Mouse (Mus musculus) heart, embryonic 15.5 days (tissue): ENCODE measurements around the gene Nrl. TPM values are rescaled to one million over a fixed set of nuclear protein-coding genes. Genes with fewer than 3 reads are reported as not detected.

Experiments used
- ATAC-seq: fragments of 200-750 bp; cut with Nextera tagmentation; replicated peaks from 2 replicates; pipeline ENCODE4 v1.8.0; 2017; ENCODE audit warnings: low read depth, moderate TSS enrichment; ENCODE audit not compliant: insufficient number of reproducible peaks, insufficient read depth, low FRiP score
- H3K27ac ChIP-seq: fragments of 300-500 bp; sonication (generic); 2 replicates; pipeline ENCODE4 v1.5.1; 2015; ENCODE audit warnings: mild to moderate bottlenecking, inconsistent platforms
- H3K27me3 ChIP-seq: fragments of 300-500 bp; sonication (generic); 2 replicates; pipeline ENCODE4 v1.6.1; 2015; ENCODE audit warnings: inconsistent platforms
- H3K36me3 ChIP-seq: fragments of 300-500 bp; sonication (generic); 2 replicates; pipeline ENCODE4 v1.6.1; 2015; ENCODE audit warnings: mild to moderate bottlenecking, inconsistent platforms
- H3K4me1 ChIP-seq: fragments of 300-500 bp; sonication (generic); replicated peaks from 2 replicates; pipeline ENCODE4 v1.6.1; 2015; ENCODE audit warnings: inconsistent platforms
- H3K4me2 ChIP-seq: fragments of 300-500 bp; sonication (generic); 2 replicates; pipeline ENCODE4 v1.6.1; 2015; ENCODE audit warnings: inconsistent platforms, mild to moderate bottlenecking, moderate library complexity
- H3K4me3 ChIP-seq: fragments of 300-500 bp; sonication (generic); 2 replicates; pipeline ENCODE4 v1.5.1; 2015; ENCODE audit warnings: mild to moderate bottlenecking, inconsistent platforms
- H3K9ac ChIP-seq: fragments of 300-500 bp; sonication (generic); 2 replicates; pipeline ENCODE4 v1.6.1; 2015; ENCODE audit warnings: mild to moderate bottlenecking, inconsistent platforms
- H3K9me3 ChIP-seq: fragments of 300-500 bp; sonication (generic); replicated peaks from 2 replicates; pipeline ENCODE4 v1.6.1; 2016; ENCODE audit warnings: inconsistent platforms
- WGBS: fragments of 180-500 bp; shearing (Covaris S2); methylation state at CpG from one replicate; pipeline ENCODE4 v1.1.7; 2015; ENCODE audit warnings: mixed read lengths; 5-methylcytosine and 5-hydroxymethylcytosine counted together
- polyA plus RNA-seq: library from polyadenylated mRNA; unstranded; fragments of >200 nt; fragmentation: Nextera tagmentation; extraction: Ambion mirVana; gene quantifications from 2 replicates; pipeline ENCODE4 v1.2.1, GENCODE M21; 2015

Gene Nrl
- polyA plus RNA-seq, 1 experiment from 2014 or later: not detected

DNA sequence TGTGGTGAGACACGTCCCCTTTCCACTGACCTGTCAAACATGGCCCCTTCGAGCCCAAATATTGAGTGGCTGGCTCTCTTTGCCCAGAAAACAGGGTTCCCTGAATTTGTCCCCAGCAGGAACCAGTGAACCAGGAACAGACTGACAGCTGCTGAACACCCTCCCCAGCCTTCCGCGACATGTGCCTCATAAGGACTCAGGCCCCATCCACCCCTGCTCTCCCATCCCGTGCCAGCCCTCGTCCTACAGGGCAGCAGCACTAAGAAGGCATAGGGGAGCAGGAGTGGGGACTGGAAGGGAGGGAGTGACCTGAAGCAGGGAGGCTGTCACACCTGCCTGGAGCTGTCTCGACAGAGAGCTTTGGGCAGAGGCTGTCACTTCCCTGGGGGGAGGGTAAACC is 17.0 kb downstream of the Nrl start:
- Histone ChIP-seq H3K9ac (no peak overlapping the region), H3K4me3 (no peak overlapping the region), H3K4me2 (no peak overlapping the region), H3K9me3 (no peaks in the 10 kb centered on the region), H3K4me1 (peaks cover 14% of the 10 kb centered on the region), H3K27me3 (peaks cover 49% of the 10 kb centered on the region), H3K27ac (no peak overlapping the region), H3K36me3 (no peaks in the 10 kb centered on the region)
- 49% methylated on average over 7 of the region's 7 CpGs for WGBS
- ATAC-seq: no peak

DNA sequence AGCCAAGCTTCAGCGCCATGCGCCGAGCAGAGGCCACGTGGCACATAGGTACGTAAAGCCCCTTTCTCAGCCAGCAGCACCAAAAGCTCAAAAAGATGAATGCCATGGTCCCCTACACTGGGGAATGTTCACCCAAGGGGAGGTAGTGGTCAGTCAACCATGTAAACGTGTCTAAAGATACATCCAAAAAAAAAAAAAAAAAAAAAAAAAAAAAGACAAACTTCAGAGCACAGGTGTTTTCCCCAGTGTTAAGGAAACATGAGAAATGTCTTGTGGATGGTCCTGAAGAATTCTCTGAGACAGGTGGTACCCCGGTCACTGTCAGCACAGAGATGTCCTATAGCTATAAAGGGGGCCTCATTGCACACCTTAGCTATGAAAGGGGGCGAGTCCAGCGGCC is 19.2 kb downstream of the Nrl start:
- no peak overlapping the region for H3K27ac ChIP-seq
- no peak overlapping the region for H3K4me3 ChIP-seq
- no peaks in the 10 kb centered on the region for H3K9me3 ChIP-seq
- no peak for ATAC-seq
- peaks cover 6% of the 10 kb centered on the region for H3K4me1 ChIP-seq
- no peak overlapping the region for H3K9ac ChIP-seq
- no peaks in the 10 kb centered on the region for H3K36me3 ChIP-seq
- WGBS: 79% methylated on average over 9 of the region's 9 CpGs
- no peak overlapping the region for H3K4me2 ChIP-seq
- peaks cover 29% of the 10 kb centered on the region for H3K27me3 ChIP-seq

DNA sequence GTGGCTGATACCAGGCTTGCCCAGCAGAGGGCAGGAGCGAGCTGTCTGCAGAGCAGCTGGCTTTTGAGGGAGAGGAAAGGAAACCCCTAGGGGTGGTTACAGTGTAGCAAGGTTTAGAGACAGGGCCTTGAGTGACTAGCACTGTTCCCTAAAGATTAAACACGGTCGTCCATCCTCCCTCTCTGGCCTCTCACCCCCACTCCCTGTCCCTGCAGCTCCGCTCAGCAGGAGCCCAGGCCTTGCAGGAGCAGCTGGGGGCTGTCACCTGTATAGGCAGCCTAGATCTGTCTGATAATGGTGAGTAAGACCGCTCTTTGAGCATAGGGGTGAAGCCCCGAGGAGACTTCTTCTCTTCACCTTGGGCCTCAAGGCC is 27.3 kb downstream of the Nrl start:
- Histone ChIP-seq H3K4me2 (no peak overlapping the region), H3K4me3 (no peak overlapping the region), H3K27ac (no peak overlapping the region), H3K9ac (no peak overlapping the region), H3K36me3 (no peaks in the 10 kb centered on the region), H3K9me3 (no peaks in the 10 kb centered on the region), H3K4me1 (peaks cover 18% of the 10 kb centered on the region), H3K27me3 (peaks cover 6% of the 10 kb centered on the region; the same call in 1 of the 2 replicates)
- ATAC-seq: peak; percentile 15
- WGBS: 28% methylated on average over 6 of the region's 6 CpGs

DNA sequence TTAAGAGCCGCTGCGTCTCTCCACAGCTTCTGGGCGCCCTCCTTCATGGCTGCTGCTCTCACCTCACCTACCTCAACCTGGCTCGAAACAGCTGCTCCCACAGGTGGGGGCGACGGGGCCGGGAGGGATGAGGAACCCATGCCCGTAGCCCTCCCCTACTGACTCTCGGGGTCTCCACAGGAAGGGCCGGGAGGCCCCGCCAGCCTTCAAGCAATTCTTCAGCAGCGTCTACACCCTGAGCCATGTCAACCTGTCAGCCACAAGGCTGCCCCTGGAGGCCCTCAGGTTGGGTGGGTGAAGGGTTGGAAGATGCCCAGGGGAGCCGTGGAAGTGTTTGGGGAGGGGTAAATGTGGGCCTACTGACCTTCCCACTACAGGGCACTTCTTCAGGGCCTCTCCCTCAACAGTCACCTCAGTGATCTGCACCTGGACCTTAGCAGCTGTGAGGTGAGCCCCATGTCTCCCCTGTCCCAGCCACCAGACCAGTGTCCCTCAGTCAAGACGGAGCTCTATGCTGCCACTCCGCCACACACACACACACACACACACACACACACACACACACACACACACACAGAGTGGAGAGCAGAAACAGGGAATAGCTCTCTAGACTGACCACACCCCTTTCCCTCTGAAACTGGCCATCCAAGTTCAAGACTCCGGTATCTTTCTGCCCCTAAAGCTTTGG is 27.9 kb downstream of the Nrl start:
- Histone ChIP-seq H3K4me2 (peak overlapping the region; percentile 43), H3K9me3 (no peaks in the 10 kb centered on the region), H3K27me3 (peaks cover 6% of the 10 kb centered on the region; the same call in 1 of the 2 replicates), H3K4me3 (no peak overlapping the region), H3K4me1 (peaks cover 18% of the 10 kb centered on the region), H3K9ac (0 out of 2 replicates have a peak overlapping the region, but pooled peaks have one; percentile 10), H3K36me3 (no peaks in the 10 kb centered on the region), H3K27ac (peak overlapping the region; percentile 58)
- ATAC-seq: peak; percentile 21
- 54% methylated on average over 16 of the region's 16 CpGs for WGBS

DNA sequence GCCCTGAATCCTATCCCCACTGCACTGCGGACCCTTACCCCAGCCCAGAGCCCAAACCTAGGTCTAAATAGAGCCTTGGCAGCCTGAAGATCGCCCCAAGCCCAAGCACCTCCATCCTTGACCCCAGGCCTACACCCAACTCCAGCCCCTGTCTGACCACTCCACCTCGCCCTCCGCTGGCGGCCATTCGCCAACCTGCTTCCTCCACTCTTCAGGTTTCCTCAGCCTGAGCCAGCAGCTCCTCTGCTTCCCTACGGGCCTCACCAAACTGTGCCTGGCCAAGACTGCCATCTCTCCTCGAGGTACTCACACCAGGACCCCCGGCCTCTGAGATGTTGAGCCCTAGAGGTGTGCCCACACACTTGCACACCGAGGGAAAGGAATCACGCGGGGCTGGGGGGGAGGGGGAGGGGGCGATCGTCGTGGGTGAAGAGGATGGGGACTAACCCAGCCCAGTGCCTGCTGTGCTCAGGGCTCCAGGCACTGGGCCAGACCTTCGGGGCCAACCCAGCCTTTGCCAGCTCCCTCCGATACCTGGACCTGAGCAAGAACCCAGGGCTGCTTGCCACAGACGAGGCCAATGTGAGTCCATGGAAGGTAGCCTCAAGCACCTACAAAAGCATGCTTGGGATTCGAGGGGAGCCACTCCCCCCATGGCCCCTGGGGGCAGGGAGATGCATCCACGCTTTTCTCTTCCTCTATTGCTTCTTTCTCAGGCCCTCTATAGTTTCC is 29.1 kb downstream of the Nrl start:
- H3K9ac ChIP-seq: no peak overlapping the region
- no peaks in the 10 kb centered on the region for H3K9me3 ChIP-seq
- H3K4me1 ChIP-seq: peaks cover 28% of the 10 kb centered on the region
- H3K4me3 ChIP-seq: no peak overlapping the region
- peaks cover 4% of the 10 kb centered on the region for H3K27me3 ChIP-seq
- H3K4me2 ChIP-seq: 0 out of 2 replicates have a peak overlapping the region, but pooled peaks have one; percentile 43
- H3K36me3 ChIP-seq: no peaks in the 10 kb centered on the region
- no peak for ATAC-seq
- 66% methylated on average over 20 of the region's 20 CpGs for WGBS
- H3K27ac ChIP-seq: 0 out of 2 replicates have a peak overlapping the region, but pooled peaks have one; percentile 58

DNA sequence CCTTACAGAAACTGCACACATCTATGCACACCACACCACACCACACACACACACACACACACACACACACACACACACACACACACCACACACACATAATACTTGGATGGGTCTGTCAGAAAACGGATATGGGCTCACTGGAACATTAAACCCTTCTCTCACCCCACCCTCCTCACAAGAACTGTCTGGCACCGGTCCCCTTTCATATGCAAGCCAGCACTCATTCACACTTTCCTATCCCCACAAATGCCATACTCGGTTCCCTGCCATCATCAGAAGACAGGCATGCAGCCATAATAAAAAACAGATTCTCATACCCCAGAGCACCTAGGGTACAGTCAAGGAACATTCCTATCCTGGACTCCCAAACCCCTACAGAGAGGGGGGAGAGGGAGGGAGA is 32.7 kb downstream of the Nrl start:
- Histone ChIP-seq H3K27me3 (peaks cover 3% of the 10 kb centered on the region), H3K36me3 (no peaks in the 10 kb centered on the region), H3K9ac (no peak overlapping the region), H3K4me2 (peak overlapping the region; percentile 100), H3K4me1 (peaks cover 32% of the 10 kb centered on the region), H3K9me3 (no peaks in the 10 kb centered on the region), H3K4me3 (no peak overlapping the region), H3K27ac (no peak overlapping the region)
- WGBS: 33% methylated on average over 3 of the region's 3 CpGs
- ATAC-seq: no peak

DNA sequence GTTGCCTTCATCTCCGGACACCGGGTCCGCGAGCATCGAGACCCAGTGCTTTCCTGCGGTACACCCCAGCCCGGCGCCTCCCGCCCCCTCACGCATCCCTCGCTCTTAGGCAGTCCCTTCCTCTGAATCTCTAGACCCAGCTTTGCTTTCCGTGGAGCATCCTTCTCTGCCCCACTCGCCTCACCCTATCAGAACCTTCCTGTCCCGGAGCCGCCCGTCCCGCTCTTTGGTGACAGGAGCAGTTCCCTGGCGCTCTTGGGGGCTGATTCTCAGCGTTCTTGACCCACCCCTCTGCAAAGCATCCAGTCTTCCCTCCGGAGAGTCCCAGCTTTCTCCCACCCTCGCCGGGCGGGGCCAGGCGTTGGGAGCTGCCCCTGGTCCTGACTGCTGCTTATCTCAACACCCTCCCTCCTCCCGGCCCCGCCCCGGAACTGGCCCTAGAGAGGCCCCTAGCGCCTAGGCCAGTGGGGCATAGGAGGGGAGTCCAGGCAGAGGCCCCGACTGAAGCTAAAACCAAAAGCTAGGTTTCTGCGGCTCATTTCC is 33.4 kb downstream of the Nrl start:
- under 1% methylated on average over 30 of the region's 30 CpGs for WGBS

DNA sequence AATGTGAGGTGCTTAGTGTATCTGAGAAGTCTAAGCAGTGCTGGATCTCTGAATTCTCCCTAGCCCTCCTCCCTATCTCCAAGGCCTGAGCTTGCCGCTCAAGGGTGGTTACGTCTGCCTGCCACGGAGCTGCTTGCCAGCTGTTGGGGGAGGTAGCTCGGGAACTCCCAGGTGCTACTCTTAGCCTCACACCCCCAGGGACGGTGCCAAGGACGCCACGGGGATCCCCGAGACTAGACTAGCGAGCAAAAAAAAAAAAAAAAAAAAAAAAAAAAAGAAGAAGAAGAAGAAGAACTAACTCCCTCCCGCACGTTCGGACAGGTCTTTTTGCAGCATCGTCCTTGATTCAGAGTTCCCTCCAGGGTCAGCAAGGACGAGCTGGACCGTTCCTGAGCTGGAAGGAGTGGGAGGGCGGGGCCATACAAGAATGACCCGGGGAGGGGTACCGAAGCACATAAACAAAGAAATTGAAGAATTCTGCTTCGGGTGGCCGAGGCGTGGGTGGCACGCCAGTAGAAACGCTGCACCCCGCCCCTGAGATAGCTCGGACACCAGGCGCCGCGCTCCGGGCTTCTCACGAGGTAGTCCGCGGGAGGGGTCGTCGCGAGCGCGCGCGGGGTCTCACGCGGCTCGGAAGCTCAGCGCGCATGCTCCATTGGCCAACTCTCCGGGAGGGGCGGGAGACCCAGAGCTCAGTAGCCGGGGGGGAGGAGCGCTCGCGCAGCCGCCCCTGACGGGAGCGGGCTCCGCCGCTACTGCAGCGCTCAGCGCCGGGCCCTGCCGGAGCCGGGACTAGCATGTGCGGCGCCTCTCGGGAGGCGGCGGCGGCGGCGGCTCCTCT is 34.2 kb downstream of the Nrl start, which contains the start of gene Carmil3:
Gene Carmil3 (plus strand): TSS at position 291 of the 841 bp plus-strand sequence.
- Histone ChIP-seq H3K36me3 (no peaks in the 10 kb centered on the region; the same call in 1 of the 2 replicates), H3K27ac (peak within 1 kb of the TSS; percentile 57), H3K9ac (peak within 1 kb of the TSS; percentile 68), H3K27me3 (peaks cover 3% of the 10 kb centered on the region), H3K4me1 (peaks cover 18% of the 10 kb centered on the region), H3K9me3 (no peaks in the 10 kb centered on the region), H3K4me2 (peak within 1 kb of the TSS; percentile 100), H3K4me3 (peak within 1 kb of the TSS; percentile 79)
- WGBS: 1% methylated on average over 51 of the region's 68 CpGs
- peak; percentile 83 for ATAC-seq

More for the DNA sequence above, 33.4 kb downstream of the Nrl start:
- Histone ChIP-seq H3K27me3 (peaks cover 3% of the 10 kb centered on the region), H3K4me3 (peak overlapping the region; percentile 79), H3K36me3 (no peaks in the 10 kb centered on the region), H3K4me1 (peaks cover 24% of the 10 kb centered on the region), H3K27ac (peak overlapping the region; percentile 57), H3K9ac (peak overlapping the region; percentile 68), H3K4me2 (peak overlapping the region; percentile 100), H3K9me3 (no peaks in the 10 kb centered on the region)
- ATAC-seq: peak; percentile 71

DNA sequence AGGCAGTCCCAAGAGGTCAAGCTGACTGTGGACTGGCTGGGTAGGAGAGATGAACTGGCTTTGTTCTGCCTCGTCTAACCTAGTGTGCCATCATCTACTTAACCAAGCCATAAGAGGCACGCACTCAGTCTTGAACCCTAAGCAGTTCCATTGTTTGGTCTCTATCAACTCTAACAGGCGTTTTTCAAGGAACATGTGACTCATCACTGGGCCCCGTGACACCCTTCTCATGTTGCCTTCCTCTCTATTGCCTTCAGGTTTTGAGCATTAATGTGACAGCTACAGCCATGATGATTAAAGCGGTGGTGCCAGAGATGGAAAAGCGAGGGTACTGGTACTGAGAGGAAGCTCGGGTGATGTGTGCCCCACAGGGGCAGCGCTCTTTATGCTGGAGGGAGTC is 37.9 kb downstream of the Nrl start:
- Histone ChIP-seq H3K27ac (no peak overlapping the region), H3K4me3 (no peak overlapping the region), H3K9me3 (no peaks in the 10 kb centered on the region), H3K4me1 (peaks cover 18% of the 10 kb centered on the region), H3K27me3 (no peaks in the 10 kb centered on the region; the same call in 1 of the 2 replicates), H3K4me2 (no peak overlapping the region), H3K9ac (no peak overlapping the region), H3K36me3 (no peaks in the 10 kb centered on the region; the same call in 1 of the 2 replicates)
- 80% methylated on average over 8 of the region's 8 CpGs for WGBS
- no peak for ATAC-seq

DNA sequence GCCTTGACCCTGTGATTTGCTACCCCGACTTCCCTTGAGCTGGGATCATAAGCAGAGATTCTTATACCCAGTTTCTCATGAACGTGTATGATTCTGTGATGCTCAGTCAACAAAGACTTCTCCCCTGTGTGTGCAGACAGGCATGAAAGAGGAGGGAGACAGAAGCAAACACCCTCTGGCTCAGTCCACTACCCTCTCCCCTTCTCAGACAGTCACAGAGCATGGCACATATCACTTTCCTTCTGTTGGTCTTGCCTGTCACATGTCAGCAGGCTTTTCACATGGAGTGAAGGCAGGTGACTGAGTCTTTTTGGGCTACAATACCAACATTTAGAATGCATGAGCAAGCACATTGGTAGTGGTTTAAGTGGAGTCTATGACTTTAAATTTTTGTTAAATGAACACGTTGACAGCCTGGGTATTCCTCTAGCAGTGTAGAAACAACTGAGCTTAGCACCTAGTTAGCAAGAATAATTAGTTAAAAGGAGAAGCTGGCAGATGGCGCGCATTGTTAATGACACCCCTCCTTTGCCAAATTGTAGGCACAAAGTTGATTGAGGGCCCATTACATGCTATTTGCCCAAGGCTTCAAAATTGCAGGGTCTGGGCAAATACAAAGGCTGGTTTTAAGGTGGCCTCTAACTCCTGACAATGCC is 40.2 kb downstream of the Nrl start:
- H3K9me3 ChIP-seq: no peaks in the 10 kb centered on the region
- peaks cover 10% of the 10 kb centered on the region for H3K36me3 ChIP-seq
- no peak overlapping the region for H3K4me2 ChIP-seq
- H3K4me1 ChIP-seq: peaks cover 3% of the 10 kb centered on the region
- 68% methylated on average over 5 of the region's 5 CpGs for WGBS
- no peak overlapping the region for H3K27ac ChIP-seq
- no peak overlapping the region for H3K4me3 ChIP-seq
- no peaks in the 10 kb centered on the region for H3K27me3 ChIP-seq
- ATAC-seq: no peak
- no peak overlapping the region for H3K9ac ChIP-seq
